Mouse (Mus musculus): ENCODE results near the gene Safb2. TPM values are rescaled to one million over a fixed set of nuclear protein-coding genes. Genes with fewer than 3 reads are reported as not detected.

The Safb2 gene
- polyA plus RNA-seq, 1 experiment from 2014 or later: 83.6 TPM

DNA sequence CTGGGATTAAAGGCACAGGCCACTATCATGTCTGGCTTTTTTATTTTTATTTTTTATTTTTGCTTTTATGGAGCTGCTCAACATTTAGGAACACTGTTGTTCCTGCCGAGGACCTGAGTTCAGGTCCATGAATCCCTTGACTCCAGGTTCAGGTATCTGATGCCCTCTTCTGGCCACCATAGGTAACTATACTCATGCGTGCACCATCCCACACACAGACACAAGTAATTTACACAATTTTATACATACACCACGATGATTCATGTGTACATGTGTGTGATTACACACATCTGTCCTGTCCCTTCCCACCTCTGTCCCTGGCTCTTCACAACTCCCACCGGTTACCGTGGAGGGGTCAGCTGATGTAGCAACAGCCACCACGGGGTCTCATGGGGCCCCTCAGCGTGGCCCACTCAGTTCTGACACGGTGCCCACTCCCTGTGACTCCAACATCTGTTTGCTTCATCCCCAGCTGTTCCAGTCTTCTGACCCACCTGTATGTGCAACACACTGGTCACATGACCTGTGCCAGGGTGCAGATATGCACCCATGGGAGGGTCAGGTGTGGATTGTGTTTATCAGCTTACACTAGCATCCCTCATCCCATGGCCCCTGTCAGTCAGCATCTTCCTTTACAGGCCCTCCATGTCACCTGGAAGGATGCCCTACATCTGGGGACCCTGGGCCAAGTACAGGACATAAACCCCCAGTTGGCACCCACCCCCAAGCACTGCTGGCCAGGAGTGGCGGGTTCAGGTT, 36.4 kb downstream of the Safb2 start:
- Histone ChIP-seq H3K27me3 (ENCODE audit: insufficient read depth, poor library complexity, severe bottlenecking) (no peaks in the 10 kb centered on the region), H3K36me3 (no peaks in the 10 kb centered on the region), H3K4me1 (replicated peaks) (peaks cover 60% of the 10 kb centered on the region), H3K4me3 (no peak overlapping the region), H3K27ac (no peak overlapping the region), H3K9me3 (no peaks in the 10 kb centered on the region)
- 73% methylated on average over 9 of the region's 9 CpGs for WGBS
- peak; percentile 2 for DNase-seq (ENCODE audit: low spot score)

DNA sequence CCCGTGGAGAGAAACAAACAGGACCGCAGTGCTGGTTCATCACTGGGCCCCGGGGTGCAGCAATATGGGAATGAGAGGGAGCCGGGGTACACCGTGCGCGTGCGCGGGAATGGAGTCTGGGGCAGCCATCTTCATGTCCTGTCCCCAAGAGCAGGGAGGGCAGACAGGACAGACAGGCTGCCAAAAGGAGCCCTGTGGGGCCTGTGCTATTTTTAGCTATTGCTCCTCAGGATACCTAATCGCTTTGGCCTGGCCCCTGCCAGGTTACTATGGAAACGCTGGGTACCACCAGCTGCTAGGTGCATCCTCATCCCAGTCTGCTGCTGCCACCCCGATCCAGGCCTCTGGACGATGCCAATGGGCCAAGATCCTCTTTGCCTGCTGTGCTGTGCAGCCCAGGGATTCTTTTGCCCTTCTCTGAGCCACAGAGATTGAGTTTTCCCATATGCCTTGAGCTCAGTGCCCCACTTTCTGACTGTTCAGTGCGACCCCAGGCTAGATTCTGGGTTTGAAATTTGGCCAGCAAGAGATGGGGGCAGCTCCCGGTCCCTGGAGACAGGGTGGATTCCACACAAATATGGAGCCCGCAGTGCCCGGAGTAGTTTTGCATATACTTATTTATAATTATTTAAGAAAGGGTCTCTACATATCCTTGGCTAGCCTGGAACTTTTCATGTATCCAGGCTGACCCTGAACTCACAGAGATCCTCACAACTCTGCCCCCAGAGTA, 37.1 kb downstream of the Safb2 start:
- Histone ChIP-seq H3K4me1 (replicated peaks) (peaks cover 61% of the 10 kb centered on the region), H3K27ac (no peak overlapping the region), H3K36me3 (no peaks in the 10 kb centered on the region), H3K27me3 (ENCODE audit: insufficient read depth, poor library complexity, severe bottlenecking) (0 out of 2 replicates have a peak, but pooled peaks cover 3% of the 10 kb centered on the region), H3K9me3 (no peaks in the 10 kb centered on the region), H3K4me3 (no peak overlapping the region)
- 61% methylated on average over 17 of the region's 17 CpGs for WGBS
- DNase-seq (ENCODE audit: low spot score): no peak

DNA sequence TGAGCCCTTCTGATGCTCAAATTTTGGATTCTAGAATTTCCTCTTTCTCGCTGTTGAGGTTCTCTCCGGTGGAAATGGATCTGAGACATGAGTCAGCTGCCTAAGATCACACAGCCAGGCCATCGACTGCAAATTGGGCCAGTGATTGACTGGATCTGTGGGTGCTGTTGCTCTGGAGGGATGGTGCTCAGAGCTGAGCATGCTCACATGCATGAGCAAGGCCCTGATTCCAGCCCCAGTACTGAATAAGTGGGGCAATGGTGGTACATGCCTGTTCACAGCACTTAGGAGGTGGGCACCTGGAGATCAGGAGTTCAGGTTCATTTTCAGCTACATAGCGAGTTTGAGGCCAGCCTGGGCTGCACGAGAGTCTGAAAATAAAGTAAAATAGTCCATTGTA, 37.8 kb downstream of the Safb2 start:
- peaks cover 57% of the 10 kb centered on the region for H3K4me1 ChIP-seq (replicated peaks)
- no peak overlapping the region for H3K4me3 ChIP-seq
- no peak for DNase-seq (ENCODE audit: low spot score)
- WGBS: 87% methylated on average over 5 of the region's 5 CpGs
- no peaks in the 10 kb centered on the region for H3K9me3 ChIP-seq
- 0 out of 2 replicates have a peak, but pooled peaks cover 6% of the 10 kb centered on the region for H3K27me3 ChIP-seq (ENCODE audit: insufficient read depth, poor library complexity, severe bottlenecking)
- no peaks in the 10 kb centered on the region for H3K36me3 ChIP-seq
- no peak overlapping the region for H3K27ac ChIP-seq

DNA sequence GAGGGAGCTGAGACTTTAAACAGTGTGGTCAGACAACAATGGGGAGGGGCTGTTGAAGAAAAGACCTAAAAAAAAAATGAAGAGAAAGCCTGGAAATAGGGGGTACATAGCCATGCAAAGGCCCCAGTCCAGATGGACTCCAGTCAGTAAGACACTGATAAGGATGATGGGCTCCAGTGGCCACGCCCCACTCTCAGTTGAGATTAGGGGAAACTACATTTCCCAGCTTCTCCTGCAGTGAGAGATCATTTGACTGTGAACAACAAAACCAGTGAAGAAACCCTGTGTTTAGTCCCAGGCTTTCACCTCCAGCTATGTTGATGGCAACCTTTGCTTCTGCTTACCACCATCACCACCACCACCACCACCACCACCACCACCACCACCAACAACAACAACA, 38.4 kb downstream of the Safb2 start:
- H3K4me3 ChIP-seq: no peak overlapping the region
- H3K36me3 ChIP-seq: no peaks in the 10 kb centered on the region
- H3K27me3 ChIP-seq (ENCODE audit: insufficient read depth, poor library complexity, severe bottlenecking): 0 out of 2 replicates have a peak, but pooled peaks cover 6% of the 10 kb centered on the region
- no peak overlapping the region for H3K27ac ChIP-seq
- peaks cover 53% of the 10 kb centered on the region for H3K4me1 ChIP-seq (replicated peaks)
- no peaks in the 10 kb centered on the region for H3K9me3 ChIP-seq
- 78% methylated on average over 1 of the region's 1 CpGs for WGBS
- no peak for DNase-seq (ENCODE audit: low spot score)

DNA sequence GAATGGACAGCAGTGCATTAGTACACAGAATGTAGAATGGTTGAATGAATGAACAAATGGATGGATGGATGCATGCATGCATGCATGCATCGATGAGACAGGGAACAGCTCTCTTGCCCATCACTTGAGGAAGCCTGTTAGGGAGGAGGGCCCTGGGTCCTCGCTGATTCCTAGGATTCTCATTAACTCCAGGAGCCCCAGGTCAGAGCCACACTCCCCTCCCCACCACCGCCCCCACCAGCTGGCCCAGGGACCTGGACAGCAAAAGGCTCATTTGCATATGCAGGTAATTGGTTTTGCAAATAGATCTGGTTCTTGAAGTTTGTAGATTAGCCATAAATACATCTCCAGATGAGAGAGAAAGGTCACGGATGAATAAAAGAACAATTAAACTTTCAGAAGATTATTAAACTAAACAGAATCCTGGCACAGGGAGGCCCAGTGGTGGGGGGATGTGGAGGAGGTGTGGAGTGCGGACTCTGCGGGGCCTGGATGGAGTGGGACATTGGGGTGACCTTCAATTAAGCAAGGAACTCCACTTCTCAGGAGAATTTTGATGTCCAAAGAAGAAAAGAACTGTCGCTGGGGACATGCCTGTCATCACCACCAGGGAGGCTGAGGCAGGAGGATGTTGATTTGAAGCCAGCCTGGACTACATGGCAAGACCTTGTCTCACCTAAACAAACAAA, 39.5 kb downstream of the Safb2 start:
- Histone ChIP-seq H3K27me3 (ENCODE audit: insufficient read depth, poor library complexity, severe bottlenecking) (0 out of 2 replicates have a peak, but pooled peaks cover 6% of the 10 kb centered on the region), H3K4me1 (replicated peaks) (peaks cover 56% of the 10 kb centered on the region), H3K9me3 (no peaks in the 10 kb centered on the region), H3K4me3 (no peak overlapping the region), H3K27ac (no peak overlapping the region), H3K36me3 (no peaks in the 10 kb centered on the region)
- DNase-seq (ENCODE audit: low spot score): no peak
- WGBS: 79% methylated on average over 7 of the region's 7 CpGs

DNA sequence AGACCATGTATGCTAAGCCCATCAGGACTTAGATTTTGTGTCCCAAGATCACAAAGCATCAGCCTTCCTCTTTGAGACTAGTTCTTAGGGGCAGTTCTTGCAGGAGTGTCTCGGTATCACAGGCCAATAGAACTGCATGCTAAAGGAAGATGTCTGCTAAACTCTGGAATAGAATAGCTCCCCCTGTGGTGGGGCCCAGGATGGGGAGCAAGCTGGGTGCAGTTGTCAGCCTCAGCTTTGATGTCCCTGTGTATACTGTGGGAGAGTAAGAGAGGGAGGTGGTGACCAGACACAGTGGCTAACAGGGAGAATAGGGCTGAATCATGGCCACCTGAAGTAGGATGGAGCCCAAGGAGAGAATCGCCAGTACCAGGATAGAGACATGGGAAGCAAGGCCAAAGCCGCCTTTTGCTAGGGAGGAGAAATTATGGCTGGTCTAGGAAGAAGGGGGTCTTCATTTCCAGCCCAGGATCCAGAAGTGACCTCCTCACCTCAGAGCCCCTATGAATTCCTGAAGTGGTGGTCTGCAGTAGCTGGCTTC, 40.6 kb downstream of the Safb2 start:
- no peak overlapping the region for H3K27ac ChIP-seq
- WGBS: 84% methylated on average over 3 of the region's 3 CpGs
- DNase-seq (ENCODE audit: low spot score): no peak

DNA sequence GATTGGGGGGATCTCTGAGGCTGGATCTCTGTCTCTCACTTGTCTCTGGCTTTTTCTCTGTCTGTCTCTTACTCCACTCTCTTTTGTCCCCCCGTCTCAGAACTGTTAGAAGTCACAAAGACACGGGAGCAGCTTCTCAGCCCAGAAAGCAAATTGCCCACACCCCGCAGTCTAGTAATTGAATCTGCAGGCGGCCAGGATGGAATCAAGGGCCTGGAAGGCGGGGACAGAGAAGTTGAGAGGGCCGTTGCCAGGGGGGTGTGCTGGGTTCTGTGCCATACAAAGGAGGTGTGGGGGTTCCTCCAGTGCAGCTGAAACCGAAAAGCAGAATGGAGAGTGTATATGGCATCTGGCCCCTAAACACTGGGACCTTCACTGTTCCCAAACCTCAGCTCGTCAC, 41.6 kb downstream of the Safb2 start:
- DNase-seq (ENCODE audit: low spot score): no peak

More for the DNA sequence above, 40.6 kb downstream of the Safb2 start:
- Histone ChIP-seq H3K4me1 (replicated peaks) (peaks cover 48% of the 10 kb centered on the region), H3K4me3 (no peak overlapping the region), H3K36me3 (no peaks in the 10 kb centered on the region), H3K27me3 (ENCODE audit: insufficient read depth, poor library complexity, severe bottlenecking) (0 out of 2 replicates have a peak, but pooled peaks cover 6% of the 10 kb centered on the region), H3K9me3 (no peaks in the 10 kb centered on the region)

DNA sequence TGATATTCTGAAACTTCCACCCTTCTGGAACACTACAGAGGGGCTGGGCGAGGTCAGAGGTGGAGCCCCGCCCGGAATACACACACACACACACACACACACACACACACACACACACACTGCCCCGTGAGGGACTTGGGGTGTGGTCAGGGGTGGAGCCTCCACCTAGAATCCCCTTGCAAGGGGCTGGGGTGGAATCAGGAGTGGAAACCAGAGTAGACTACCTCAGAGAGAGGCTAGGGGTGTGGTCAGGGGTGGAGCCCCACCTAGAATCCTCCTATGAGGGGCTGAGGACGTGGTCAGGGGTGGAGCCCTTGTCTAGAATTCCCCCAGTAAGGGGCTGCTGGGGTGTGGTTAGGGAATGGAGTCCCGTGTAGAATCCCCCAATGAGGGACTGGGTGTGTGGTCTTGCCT, 43.8 kb downstream of the Safb2 start:
- Histone ChIP-seq H3K4me1 (replicated peaks) (peaks cover 60% of the 10 kb centered on the region), H3K27ac (no peak overlapping the region)
- WGBS: 37% methylated on average over 6 of the region's 6 CpGs

More for the DNA sequence above, 41.6 kb downstream of the Safb2 start:
- Histone ChIP-seq H3K9me3 (no peaks in the 10 kb centered on the region), H3K36me3 (no peaks in the 10 kb centered on the region), H3K27me3 (ENCODE audit: insufficient read depth, poor library complexity, severe bottlenecking) (0 out of 2 replicates have a peak, but pooled peaks cover 6% of the 10 kb centered on the region), H3K4me3 (no peak overlapping the region), H3K4me1 (replicated peaks) (peaks cover 50% of the 10 kb centered on the region), H3K27ac (peak overlapping the region; percentile 46; the same call in 1 of the 2 replicates)
- WGBS: 49% methylated on average over 8 of the region's 8 CpGs

DNA sequence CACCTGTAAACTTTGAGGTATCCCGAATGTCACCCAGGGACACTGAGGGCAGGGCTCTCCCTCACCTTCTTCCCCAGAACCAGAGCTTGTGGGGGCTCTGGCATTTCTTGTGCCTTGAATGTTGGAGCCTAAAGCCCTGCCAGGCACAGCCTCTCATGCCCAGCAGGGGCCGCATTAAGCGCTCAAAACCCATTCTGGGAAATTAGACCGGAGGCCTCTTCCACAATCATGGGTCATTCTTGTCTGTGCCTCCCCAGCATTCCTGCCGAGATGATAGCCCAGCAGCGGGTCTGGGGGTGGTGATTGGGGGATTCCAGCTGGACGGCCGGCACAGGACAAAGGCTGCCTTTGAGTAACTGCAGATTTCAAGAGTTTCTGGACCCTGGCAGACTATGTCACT, 46.5 kb downstream of the Safb2 start:
- H3K36me3 ChIP-seq: no peaks in the 10 kb centered on the region
- 0 out of 2 replicates have a peak, but pooled peaks cover 6% of the 10 kb centered on the region for H3K27me3 ChIP-seq (ENCODE audit: insufficient read depth, poor library complexity, severe bottlenecking)
- DNase-seq (ENCODE audit: low spot score): peak; percentile 47
- WGBS: 20% methylated on average over 8 of the region's 8 CpGs
- H3K4me3 ChIP-seq: no peak overlapping the region
- H3K9me3 ChIP-seq: 0 out of 2 replicates have a peak, but pooled peaks cover 3% of the 10 kb centered on the region
- H3K27ac ChIP-seq: peak overlapping the region; percentile 19; the same call in 1 of the 2 replicates
- H3K4me1 ChIP-seq (replicated peaks): peaks cover 48% of the 10 kb centered on the region

More for the DNA sequence above, 43.8 kb downstream of the Safb2 start:
- Histone ChIP-seq H3K36me3 (no peaks in the 10 kb centered on the region), H3K27me3 (ENCODE audit: insufficient read depth, poor library complexity, severe bottlenecking) (0 out of 2 replicates have a peak, but pooled peaks cover 6% of the 10 kb centered on the region), H3K4me3 (no peak overlapping the region), H3K9me3 (no peaks in the 10 kb centered on the region)
- no peak for DNase-seq (ENCODE audit: low spot score)

DNA sequence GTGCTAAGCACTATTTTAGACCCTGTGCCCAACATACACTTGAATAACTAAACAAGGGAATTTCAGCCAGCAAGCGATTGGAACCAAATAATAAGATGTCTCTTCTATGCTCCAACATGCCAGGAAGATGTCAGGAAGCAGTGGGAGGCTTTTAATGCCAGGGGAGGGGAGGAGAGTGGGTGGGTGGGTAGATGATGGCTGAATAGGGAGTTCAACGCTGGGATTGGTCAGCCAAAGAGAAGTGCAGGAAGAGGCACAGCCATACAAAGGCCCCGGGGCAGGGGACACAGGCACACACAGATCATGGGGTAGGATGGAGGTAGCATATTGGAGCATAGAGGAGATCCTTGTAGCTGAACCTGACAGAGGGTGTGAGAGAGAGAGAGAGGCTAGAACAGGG, 47.5 kb downstream of the Safb2 start:
- Histone ChIP-seq H3K36me3 (no peaks in the 10 kb centered on the region), H3K27me3 (ENCODE audit: insufficient read depth, poor library complexity, severe bottlenecking) (no peaks in the 10 kb centered on the region), H3K4me3 (no peak overlapping the region), H3K27ac (peak overlapping the region; percentile 45; the same call in 1 of the 2 replicates), H3K9me3 (0 out of 2 replicates have a peak, but pooled peaks cover 3% of the 10 kb centered on the region), H3K4me1 (replicated peaks) (peaks cover 39% of the 10 kb centered on the region)
- 55% methylated on average over 3 of the region's 3 CpGs for WGBS
- DNase-seq (ENCODE audit: low spot score): no peak

DNA sequence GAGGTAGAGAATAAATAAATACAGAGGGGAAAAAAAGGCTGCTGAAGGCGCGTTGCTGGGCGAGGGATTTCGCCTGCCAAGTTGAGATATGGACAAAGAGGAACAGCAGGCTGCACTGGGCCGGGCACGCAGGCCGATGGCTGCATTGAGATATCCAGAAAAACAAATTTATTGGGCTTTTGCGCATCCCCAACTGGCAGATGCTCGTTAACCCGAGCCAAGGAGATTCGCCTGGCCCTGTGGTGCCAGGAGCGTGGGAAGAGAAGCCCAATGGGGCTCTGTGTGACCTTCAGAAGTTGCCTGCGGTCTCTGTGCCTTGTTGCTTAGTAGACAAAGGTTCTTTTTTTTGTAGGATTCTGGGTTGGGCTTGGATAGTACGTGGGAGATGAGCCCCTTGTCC, 48.2 kb downstream of the Safb2 start:
- peaks cover 39% of the 10 kb centered on the region for H3K4me1 ChIP-seq (replicated peaks)
- 0 out of 2 replicates have a peak, but pooled peaks cover 3% of the 10 kb centered on the region for H3K9me3 ChIP-seq
- H3K36me3 ChIP-seq: no peaks in the 10 kb centered on the region
- no peak for DNase-seq (ENCODE audit: low spot score)
- WGBS: 52% methylated on average over 14 of the region's 14 CpGs
- H3K27me3 ChIP-seq (ENCODE audit: insufficient read depth, poor library complexity, severe bottlenecking): no peaks in the 10 kb centered on the region
- H3K27ac ChIP-seq: peak overlapping the region; percentile 64
- H3K4me3 ChIP-seq: no peak overlapping the region

DNA sequence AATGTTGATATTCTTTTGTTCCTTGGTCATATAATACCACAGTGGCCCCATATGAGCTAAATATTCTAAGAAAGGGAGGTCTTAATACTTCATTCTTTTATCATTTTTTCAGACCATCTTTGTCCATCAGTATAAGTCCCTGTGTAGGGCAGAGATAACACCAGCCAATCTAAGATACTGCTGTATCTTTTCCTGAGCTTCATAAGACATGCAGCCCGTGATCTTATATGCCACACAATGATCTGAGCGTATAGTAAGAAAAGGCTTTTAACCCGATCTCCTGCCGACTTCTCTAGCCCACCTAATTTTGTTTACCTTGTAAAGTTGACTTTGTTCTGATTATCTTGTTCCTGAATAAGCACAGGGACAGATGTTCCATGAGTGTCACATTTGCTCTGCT, 59.4 kb downstream of the Safb2 start:
- Histone ChIP-seq H3K27me3 (ENCODE audit: insufficient read depth, poor library complexity, severe bottlenecking) (0 out of 2 replicates have a peak, but pooled peaks cover 5% of the 10 kb centered on the region), H3K27ac (no peak overlapping the region), H3K9me3 (no peaks in the 10 kb centered on the region), H3K4me1 (replicated peaks) (no peaks in the 10 kb centered on the region), H3K36me3 (no peaks in the 10 kb centered on the region), H3K4me3 (no peak overlapping the region)
- DNase-seq (ENCODE audit: low spot score): no peak
- 85% methylated on average over 4 of the region's 4 CpGs for WGBS

Data from hindbrain, embryonic 10.5 days (tissue).